Mouse (Mus musculus) embryonic facial prominence, embryonic 10.5 days (tissue): ENCODE data around the gene Prpf4. TPM values are rescaled to one million over a fixed set of nuclear protein-coding genes. Genes with fewer than 3 reads are reported as not detected.

Experiments
- DNase-seq: peaks from one replicate; pipeline ENCODE4 v3.0.0-alpha.2; 2017; ENCODE audit warnings: low spot score
- H3K27ac ChIP-seq: fragments of 300-500 bp; sonication (generic); replicated peaks from 2 replicates; pipeline ENCODE4 v1.5.1; 2016; ENCODE audit warnings: mild to moderate bottlenecking
- H3K27me3 ChIP-seq: fragments of 300-500 bp; sonication (generic); replicated peaks from 2 replicates; pipeline ENCODE4 v1.6.1; 2016; ENCODE audit warnings: low read depth, mild to moderate bottlenecking; ENCODE audit not compliant: poor library complexity, severe bottlenecking
- H3K36me3 ChIP-seq: fragments of 300-500 bp; sonication (generic); replicated peaks from 2 replicates; pipeline ENCODE4 v1.6.1; 2016; ENCODE audit warnings: mild to moderate bottlenecking, moderate library complexity
- H3K4me1 ChIP-seq: fragments of 300-500 bp; sonication (generic); 2 replicates; pipeline ENCODE4 v1.6.1; 2016
- H3K4me3 ChIP-seq: fragments of 300-500 bp; sonication (generic); 2 replicates; pipeline ENCODE4 v1.5.1; 2016; ENCODE audit warnings: mild to moderate bottlenecking, moderate library complexity
- H3K9me3 ChIP-seq: fragments of 300-500 bp; sonication (generic); 2 replicates; pipeline ENCODE4 v1.6.1; 2016; ENCODE audit warnings: mild to moderate bottlenecking
- WGBS: fragments of 180-500 bp; shearing (Covaris S2); methylation state at CpG from one replicate; pipeline ENCODE4 v1.1.7; 2016; 5-methylcytosine and 5-hydroxymethylcytosine counted together
- polyA plus RNA-seq: library from polyadenylated mRNA; unstranded; fragments of >200 nt; fragmentation: Nextera tagmentation; extraction: Ambion mirVana; gene quantifications from 2 replicates; pipeline ENCODE4 v1.2.1, GENCODE M21; 2016

Prpf4 gene
- polyA plus RNA-seq, 1 experiment from 2014 or later: 37.1 TPM

DNA sequence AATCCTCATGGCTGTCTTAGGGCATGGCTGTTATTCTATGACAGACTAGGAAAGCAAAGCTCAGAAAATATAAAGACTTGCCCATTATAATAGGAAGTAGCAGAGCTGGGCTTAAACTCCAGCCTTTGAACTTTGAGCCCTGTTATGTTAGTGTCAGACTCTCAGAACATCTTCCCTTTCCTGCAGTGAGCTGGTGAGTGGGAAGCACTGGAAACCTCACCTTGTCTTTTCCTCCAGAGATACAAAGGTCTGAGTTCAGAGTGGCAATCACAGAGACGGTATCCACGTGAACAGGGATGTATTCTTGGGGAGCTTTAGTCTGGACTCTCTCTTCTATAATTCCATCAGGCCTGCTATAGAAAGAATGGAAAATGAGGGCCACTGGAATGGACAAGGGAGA is 54.5 kb downstream of the Prpf4 start:
- Histone ChIP-seq H3K27me3 (no peaks in the 10 kb centered on the region), H3K27ac (no peak overlapping the region), H3K36me3 (peaks cover 20% of the 10 kb centered on the region), H3K4me3 (no peak overlapping the region), H3K4me1 (no peaks in the 10 kb centered on the region), H3K9me3 (no peaks in the 10 kb centered on the region)
- WGBS: 87% methylated on average over 2 of the region's 2 CpGs
- no peak for DNase-seq

DNA sequence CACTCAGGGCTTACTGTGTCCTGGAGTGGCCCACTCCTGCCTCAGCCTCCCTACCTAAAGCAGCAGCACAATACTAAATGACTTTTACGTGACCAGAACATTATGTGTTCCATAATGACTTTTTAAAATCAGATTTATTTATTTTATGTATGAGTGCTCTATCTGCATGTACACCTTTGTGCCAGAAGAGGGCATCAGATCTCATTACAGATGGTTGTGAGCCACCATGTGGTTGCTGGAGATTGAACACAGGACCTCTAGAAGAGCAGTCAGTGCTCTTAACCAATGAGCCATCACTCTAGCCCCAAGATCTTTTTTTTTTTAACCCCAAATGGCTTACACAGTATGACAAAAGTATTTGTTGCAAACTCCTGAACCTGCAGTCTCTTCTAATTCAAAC is 59.6 kb downstream of the Prpf4 start:
- peaks cover 9% of the 10 kb centered on the region for H3K4me1 ChIP-seq
- no peaks in the 10 kb centered on the region; the same call in 1 of the 2 replicates for H3K36me3 ChIP-seq
- no peaks in the 10 kb centered on the region for H3K9me3 ChIP-seq
- H3K27me3 ChIP-seq: no peaks in the 10 kb centered on the region; the same call in 1 of the 2 replicates
- no peak overlapping the region for H3K4me3 ChIP-seq
- no peak for DNase-seq
- no peak overlapping the region for H3K27ac ChIP-seq
- whole genome bisulfite sequencing: 92% methylated on average over 1 of the region's 1 CpGs

DNA sequence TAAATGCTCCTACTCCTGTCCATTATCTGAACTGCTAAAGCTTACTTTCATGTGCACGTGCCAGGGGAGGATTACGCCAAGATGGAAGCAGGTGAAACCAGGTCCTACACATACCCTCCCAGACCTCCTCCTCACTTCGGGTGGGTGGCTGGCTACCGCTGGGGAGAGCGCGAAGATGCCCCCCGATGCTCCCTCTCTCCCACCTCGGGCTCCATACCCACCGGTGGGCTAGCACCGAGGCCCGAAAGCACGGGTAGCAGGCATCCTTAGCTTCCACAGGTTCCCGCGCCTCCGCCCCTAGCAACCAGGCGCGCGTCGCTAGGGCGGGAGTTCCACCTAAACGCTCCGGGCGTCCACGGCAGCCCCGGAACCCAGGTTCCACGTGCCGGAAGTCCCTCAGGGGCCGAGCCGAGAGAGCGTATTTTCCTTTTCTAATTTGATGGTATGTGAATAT is 62.0 kb downstream of the Prpf4 start, which contains the start of gene Wdr31:
Gene Wdr31, minus strand, starts transcription at position 299 of the 454 bp plus-strand sequence.
- DNase-seq: peak; percentile 89
- Histone ChIP-seq H3K27ac (peak within 1 kb of the TSS; percentile 83), H3K4me3 (peak within 1 kb of the TSS; percentile 77), H3K9me3 (no peaks in the 10 kb centered on the region), H3K4me1 (peaks cover 9% of the 10 kb centered on the region), H3K27me3 (no peaks in the 10 kb centered on the region; the same call in 1 of the 2 replicates), H3K36me3 (no peaks in the 10 kb centered on the region; the same call in 1 of the 2 replicates)
- under 1% methylated on average over 30 of the region's 30 CpGs for WGBS

DNA sequence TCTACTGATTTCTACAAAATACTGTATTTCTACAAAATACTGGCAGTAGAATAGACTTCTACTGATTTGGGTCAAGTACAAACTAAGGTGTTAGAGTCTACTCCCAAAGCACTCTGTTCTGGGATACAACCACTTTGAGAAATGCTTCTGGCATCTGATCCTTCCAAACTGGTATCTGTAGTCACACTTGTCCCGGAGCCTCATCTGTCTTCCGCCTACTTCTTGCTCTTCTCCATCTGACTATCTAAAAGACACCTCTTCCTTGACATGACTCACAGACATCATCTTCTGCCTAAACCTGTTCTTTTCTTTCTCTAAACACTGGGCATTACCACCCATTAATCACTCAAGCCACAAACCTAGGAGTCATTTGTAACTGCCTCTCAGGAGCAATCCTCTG is 63.5 kb downstream of the Prpf4 start:
- H3K36me3 ChIP-seq: no peaks in the 10 kb centered on the region; the same call in 1 of the 2 replicates
- DNase-seq: no peak
- 97% methylated on average over 2 of the region's 2 CpGs for WGBS

DNA sequence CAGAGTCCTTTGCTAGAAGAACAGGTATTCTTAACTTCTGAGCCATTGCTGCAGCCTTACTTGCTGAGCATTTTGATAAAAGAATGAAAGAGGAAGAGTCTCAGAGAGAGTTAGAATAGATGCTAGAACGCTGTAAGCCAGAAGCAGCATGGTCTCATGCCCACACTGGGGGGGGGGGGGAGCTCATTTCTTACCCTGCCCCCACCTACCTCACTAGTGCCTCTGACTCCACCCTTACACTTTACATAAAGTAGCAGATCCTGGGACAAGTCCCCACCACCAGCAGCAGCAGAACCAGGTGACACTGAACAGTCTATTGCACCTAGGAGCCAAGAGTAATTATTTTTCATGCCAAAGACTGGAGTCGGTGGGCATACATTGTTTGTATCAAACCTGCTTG is 66.5 kb downstream of the Prpf4 start:
- no peak overlapping the region for H3K27ac ChIP-seq
- peaks cover 13% of the 10 kb centered on the region for H3K4me1 ChIP-seq
- H3K27me3 ChIP-seq: peaks cover 33% of the 10 kb centered on the region
- no peaks in the 10 kb centered on the region for H3K36me3 ChIP-seq
- 82% methylated on average over 2 of the region's 2 CpGs for WGBS
- no peaks in the 10 kb centered on the region for H3K9me3 ChIP-seq
- DNase-seq: no peak
- H3K4me3 ChIP-seq: no peak overlapping the region

More for the DNA sequence above, 63.5 kb downstream of the Prpf4 start:
- Histone ChIP-seq H3K27me3 (peaks cover 8% of the 10 kb centered on the region; the same call in 1 of the 2 replicates), H3K4me3 (no peak overlapping the region), H3K27ac (no peak overlapping the region), H3K9me3 (no peaks in the 10 kb centered on the region), H3K4me1 (peaks cover 9% of the 10 kb centered on the region)

DNA sequence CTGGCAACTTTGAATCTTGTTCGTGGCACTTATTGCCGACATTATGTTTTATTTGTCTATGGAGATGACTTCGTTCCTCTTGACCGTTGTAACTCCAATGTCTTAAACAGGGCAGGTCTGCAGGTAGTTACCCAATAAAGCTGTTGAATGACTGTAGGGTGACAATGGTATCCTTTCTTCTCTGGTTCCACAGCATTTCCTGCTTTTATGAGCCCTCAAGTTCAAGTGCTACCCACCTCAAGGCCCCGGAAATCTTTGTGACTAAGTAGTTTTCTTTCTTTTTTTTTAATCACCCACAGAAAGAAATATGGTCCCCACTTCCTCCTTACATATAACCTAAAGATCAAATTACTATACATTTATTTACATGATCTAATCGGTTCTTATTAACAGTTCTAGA is 67.2 kb downstream of the Prpf4 start:
- 93% methylated on average over 6 of the region's 6 CpGs for WGBS
- H3K4me1 ChIP-seq: peaks cover 10% of the 10 kb centered on the region
- no peaks in the 10 kb centered on the region for H3K36me3 ChIP-seq
- H3K4me3 ChIP-seq: no peak overlapping the region
- DNase-seq: no peak
- H3K27me3 ChIP-seq: peaks cover 40% of the 10 kb centered on the region
- H3K27ac ChIP-seq: no peak overlapping the region
- H3K9me3 ChIP-seq: no peaks in the 10 kb centered on the region

Other genes with a start within 250 kb of the Prpf4 start
- gene Zfp37, start 177.8 kb upstream of the Prpf4 start, polyA plus RNA-seq: 18.7 and 19.8 TPM in 2 replicates
- 10.2 and 10.7 TPM in 2 replicates for gene Slc31a2, start 146.2 kb upstream of the Prpf4 start, polyA plus RNA-seq
- 18.0 and 18.1 TPM in 2 replicates for gene Fkbp15, start 48.2 kb upstream of the Prpf4 start, polyA plus RNA-seq
- 45.5 and 48.0 TPM in 2 replicates for gene Slc31a1, start 48.1 kb upstream of the Prpf4 start, polyA plus RNA-seq
- 207 and 215 TPM in 2 replicates for gene Cdc26, start 155 bp upstream of the Prpf4 start, polyA plus RNA-seq
- gene Rnf183, start 26.5 kb downstream of the Prpf4 start, polyA plus RNA-seq: not detected in 2 replicates
- gene Wdr31, start 62.1 kb downstream of the Prpf4 start, polyA plus RNA-seq: 9.9 and 11.0 TPM in 2 replicates
- 1.8 and 2.6 TPM in 2 replicates for gene Bspry, start 71.3 kb downstream of the Prpf4 start, polyA plus RNA-seq
- gene Hdhd3, start 94.7 kb downstream of the Prpf4 start, polyA plus RNA-seq: 11.0 and 13.2 TPM in 2 replicates
- gene Alad, start 111.1 kb downstream of the Prpf4 start, polyA plus RNA-seq: 106 and 114 TPM in 2 replicates
- 117 and 120 TPM in 2 replicates for gene Pole3, start 116.3 kb downstream of the Prpf4 start, polyA plus RNA-seq
- 1.1 and 1.3 TPM in 2 replicates for gene 4933430I17Rik, start 116.6 kb downstream of the Prpf4 start, polyA plus RNA-seq
- gene Rgs3, start 151.1 kb downstream of the Prpf4 start, polyA plus RNA-seq: 35.4 and 35.5 TPM in 2 replicates